Mouse (Mus musculus) testis, postnatal 10 days (tissue): ENCODE measurements at regions not wholly inside any gene's neighbourhood (a gene's known extent, or its start where the extent isn't known, plus 50 kb on each side); places are given as distances from the start of the nearest gene placed in this dataset.

Source experiments
- DNase-seq: peaks from one replicate; pipeline ENCODE4 v3.0.0; 2021; ENCODE audit warnings: low spot score

DNA sequence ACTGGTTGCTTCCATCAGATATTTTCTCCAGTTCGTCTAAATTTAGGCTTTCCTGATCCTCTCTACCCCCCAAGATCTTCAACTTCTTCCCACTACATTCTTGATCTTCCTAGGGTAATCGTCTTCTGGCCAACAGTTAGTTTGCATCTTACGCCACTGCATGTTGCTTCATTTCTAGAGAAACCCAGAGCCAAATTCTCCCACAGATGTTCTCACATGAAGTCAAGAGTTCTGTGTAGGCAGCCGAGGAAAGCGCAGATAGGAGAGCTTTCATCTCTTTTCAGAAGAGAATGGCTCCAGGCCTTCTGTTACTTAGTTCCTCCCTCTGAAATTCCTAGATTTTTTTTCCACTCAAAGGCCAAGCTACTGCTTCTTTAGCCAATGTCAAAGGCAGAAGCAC is 179.9 kb downstream of the Fgf10 start:
- no peak for DNase-seq

DNA sequence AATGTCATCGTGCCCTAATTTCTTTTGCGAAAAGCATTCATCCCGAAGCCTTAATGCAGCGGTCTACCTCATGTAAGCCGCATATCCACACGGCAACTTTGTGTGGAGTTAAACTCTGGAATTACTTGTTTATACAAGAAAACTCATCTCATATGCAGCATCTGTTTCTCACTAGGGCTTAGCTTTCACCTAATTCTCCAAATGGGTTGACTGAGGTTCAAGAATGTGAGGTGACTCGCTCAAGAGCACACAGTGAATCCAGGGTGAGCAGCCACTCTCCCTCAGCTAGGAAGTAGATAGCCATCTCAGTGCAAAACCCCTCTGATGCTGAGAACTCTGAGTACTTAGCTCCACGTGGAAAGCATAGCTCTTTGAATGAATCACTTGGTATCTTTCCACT is 181.1 kb downstream of the Fgf10 start:
- no peak for DNase-seq

DNA sequence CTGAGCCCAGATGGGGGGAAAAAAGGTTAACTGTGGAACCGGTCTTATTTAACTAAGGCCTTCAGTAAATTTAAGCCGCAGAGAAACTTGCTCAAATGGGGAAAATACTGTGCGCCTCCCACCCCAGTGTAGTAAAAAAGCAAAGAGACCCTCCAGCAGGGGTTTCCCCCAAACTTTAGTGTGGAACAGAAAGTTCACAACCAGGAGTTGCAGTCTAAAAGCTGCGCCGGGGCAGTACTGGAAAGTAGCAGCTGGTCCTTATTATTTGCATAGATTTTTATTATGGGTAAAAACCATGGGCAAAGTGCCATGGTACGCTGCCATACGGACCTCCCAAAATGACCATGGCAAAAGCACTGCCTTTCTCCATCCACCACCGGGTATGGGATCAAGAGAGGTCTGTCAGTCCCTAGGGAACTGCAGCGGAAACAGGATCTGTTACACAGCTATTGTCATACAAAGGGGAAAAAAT is 216.8 kb downstream of the Fgf10 start:
- no peak for DNase-seq

DNA sequence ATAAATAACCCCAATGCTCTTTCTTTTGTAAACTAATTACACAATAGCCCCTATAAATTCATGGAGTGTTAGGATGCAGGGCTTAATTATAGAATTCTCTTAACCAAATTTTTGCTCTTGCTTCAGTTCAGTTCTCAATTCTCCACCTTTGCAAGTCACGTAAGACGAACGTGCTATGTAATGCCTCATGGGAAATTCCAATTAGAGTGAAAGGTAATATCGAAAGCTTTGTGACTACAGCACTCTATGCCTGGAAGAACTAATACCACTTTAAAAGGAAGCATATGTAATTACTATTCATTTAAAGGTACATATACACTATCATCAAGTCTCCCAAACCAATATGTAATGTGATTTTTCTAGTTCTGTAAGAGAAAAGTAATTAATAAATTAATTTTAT is 225.5 kb downstream of the Fgf10 start:
- DNase-seq = no peak

DNA sequence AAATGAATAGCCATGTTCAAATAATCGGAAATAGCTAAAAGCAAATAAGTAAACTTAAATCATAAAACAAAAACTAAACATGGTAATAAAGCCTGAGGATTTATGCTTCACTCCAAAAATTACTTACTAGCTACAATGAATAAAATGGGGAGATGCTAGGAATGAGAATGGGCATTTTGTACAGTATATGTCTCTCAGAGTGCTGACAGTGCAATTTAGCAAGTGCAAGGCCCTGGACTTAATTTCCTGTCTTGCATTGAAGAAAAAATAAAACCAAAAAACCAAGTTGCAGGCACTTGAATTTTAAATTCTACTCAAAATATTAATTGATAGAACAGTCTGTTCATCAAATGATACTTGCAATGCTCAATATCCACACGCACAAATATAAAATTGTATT is 232.4 kb downstream of the Fgf10 start:
- DNase-seq = no peak

DNA sequence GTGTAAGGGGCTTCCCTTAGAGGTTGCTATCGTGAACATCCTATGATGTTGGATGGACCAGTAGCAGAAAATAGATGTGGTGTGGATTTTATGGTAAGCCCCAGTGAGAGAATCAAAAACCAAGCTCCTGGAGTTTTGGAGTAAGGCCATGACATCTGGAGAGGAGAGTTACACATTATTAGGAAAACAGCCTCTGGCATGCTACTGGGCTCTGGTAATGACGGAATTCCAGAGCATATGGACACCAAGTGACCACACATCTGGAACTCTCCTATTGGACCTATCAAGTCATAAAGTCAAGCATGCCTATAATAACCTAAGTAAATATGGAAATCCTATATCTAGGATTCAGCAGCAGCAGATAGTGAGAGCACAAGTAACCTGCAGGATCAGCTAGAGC is 240.8 kb downstream of the Fgf10 start:
- no peak for DNase-seq

DNA sequence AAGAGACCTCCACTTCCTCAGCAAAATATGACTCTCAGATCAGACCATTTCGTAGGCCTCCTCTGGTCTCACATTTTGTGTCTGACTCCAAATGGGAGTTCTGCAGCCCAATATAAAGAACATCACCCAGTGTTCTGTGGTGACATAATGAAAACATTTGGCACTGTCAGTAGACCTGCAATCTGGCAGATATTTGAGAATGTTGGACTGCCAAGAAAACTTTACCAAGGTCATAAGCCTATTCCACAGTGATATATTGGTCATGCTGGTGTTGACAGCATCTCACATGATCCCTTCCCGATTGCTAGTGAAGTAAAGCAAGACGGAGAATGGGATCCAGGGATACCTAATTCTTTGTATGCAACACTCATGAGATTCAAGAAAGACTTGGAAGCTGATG is 271.2 kb downstream of the Fgf10 start:
- DNase-seq = no peak

DNA sequence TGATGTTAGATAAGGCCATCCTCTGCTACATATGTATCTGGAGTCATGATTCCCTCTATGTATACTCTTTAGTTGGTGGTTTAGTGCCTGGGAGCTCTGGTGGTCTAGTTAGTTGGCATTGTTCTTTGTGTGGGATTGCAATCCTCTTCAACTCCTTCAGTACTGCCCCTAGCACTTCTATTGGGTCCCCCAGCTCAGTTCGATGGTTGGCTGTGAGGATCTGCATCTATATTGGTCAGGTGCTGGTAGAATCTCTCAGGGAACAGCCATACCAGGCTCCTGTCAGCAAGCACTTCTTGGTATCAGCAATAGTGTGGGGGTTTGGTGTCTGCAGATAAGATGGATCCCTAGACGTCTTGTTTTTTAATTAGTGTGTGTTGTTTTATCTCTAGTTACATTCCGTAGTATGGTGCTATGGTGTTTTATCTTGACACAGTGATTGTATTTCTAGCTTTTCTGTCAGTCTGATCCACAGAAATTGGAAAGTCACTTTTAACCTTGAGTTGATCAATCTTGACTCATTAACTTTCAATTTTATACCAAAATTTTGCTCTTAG is 296.6 kb downstream of the Fgf10 start:
- DNase-seq = no peak

DNA sequence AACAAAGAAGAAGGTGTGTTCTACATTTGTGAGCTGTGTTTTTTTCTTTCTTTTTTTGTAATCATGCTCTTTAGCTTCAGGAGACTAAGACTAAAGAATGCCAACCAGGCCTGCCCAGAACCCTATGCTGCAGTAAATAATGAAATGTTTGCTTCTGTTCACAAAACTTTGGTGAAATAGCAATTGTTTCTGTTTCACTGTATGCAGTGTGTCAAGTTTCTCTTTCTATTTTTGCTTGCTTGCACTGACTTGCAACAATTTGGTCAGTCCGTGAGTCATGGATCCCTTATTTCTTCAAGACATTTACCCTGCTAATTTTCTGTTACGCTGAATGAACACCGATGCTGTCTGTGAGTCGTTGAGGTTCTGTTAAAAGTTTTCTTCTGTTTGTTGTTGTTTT is 298.1 kb downstream of the Fgf10 start:
- DNase-seq = no peak

DNA sequence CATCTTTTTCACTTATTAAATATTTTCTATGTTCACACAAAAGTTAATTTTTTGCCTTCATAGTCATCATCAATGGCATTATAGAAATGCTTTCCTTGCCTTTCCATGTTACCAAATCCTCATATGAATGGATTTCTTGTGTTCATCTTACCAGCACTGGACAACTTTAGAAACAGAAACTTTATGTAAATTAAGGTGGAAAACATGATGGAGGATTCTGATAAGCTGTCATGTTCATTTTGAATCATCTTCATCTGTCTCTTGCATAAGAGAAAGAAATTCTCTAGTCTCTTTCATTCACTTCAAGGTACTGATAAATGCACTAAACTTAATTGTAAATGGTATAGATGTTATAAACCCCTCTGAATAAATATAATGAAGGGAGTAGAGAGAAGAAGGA is 305.4 kb downstream of the Fgf10 start:
- DNase-seq = no peak

DNA sequence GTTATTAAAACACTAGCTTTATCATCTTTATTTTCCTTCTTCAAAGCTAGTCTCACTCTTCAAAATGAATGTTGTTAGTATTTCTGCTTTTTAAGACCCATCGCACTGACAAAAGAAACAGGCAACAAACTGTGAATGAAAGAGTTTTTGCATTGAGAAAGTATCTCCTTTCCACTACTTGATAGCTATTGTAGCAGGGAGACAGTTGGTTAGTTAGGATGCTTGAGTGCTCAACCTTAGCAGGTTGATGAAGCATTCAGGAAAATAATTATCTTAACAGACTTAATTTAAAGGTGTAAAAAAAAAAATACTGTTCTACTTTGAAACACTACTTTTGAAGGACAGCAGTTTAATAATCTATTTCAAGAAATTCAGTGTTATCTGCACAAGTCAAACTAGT is 305.9 kb downstream of the Fgf10 start:
- DNase-seq = no peak

DNA sequence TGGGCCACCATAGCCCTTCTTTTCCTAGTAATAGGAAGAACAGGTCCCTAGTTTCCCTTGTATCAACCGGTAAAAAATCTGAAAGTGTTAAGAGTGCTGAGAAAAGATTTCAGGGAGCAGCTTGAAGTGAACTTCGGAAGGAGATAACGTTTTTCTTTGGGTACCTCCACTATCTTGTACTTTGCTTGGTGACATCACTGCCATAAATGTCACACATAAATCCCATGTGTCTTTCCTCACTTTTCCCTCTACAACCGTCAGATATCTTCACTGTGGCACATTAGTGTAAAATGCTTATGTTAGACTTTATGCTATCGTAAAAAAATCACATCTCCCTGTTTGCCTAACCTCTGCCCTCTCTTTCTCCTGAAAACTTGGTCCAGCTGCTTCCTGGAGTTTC is 309.9 kb downstream of the Fgf10 start:
- no peak for DNase-seq

DNA sequence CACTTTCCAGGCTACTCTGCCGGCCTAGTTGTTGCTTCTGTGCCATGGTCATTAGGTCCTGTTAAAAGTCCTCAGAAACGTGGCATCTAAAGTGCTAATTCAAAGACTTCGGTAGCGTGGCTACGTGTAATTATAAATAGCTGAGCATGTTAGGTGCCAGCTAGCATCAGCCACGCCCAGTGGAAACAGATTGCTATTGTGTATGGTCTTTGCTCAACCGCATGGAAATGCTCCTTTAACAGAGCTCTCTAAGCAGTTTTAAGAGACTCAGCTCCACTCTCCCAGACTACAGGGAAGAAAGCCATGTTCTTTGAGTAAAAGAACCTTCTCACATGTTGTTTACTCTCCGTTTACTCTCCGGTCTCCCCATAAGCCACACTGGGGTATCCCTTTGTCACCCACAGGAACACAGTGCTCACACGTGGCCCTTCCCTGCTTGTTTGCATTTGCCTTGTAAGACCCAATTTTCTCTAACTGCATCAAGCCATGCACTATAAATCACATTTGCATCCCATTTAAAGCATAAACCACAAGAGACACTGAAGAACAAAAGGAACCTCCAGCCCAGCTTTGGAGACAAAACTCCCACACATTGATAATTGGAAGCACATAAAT is 311.7 kb downstream of the Fgf10 start:
- no peak for DNase-seq

DNA sequence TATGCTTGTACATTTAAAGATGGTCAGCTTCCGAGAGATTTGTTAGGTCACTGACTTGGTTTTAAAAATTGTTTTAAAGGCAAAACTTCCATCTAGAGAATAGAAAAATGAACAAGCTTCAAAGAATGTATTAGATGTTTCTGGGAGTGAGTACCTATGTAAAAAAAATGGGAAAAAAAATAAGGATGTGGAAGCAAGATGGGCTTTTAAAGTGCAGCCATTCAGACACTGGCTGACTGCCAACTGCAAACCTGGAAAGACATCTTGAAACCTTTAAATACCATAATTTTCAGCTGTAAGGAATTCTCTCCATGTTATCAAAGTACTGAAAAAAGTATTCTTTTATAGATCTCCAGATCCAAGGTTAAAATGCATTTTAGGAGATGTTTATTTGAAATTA is 315.7 kb downstream of the Fgf10 start:
- no peak for DNase-seq

DNA sequence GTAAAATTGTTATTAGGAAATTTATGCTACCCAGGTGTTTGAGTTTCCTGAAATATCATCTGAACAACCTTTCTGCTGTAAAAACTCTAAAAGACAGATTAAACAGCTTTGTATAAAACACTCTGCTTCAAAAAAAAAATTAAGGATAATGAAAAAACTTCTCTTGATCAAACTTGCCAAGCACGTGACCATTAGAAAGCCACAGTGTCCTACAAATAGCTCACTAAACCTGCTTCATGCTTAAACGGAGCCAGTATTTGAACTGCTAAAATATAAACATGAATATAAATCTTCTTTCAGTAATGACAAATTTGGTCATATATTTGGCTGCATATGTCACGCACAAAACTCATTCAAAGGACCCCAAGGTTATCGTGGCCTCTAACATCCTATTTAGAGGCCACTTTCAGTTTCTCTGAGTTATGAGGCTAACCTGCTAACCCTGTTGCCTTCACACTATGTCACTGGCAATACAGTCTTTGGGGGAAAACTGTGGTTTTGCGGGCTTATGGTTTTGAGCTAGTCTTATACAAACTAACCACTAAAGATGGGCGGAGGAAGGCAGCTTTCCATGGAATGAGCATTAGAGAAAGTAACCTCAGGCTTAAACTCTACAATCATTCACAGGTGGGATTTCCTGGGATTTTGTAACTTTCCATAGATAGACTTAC is 355.8 kb downstream of the Fgf10 start:
- no peak for DNase-seq

DNA sequence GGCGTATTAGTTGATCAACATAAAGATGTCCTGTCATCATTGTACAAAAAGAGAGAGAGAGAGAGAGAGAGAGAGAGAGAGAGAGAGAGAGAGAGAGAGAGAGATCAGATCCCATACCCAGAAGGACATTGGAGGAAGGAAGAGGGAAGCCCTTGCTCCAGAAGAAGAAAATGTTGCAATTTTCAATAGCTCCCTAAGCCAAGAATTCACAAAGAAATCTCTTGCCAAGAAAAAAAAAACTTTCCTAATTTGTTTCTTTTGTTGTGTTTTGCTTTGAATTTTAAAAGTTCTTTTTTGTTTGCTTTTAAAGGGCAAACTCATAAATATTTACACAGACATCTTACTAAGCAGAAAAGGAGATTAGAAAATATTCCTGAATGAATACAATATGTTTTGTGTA is 370.0 kb downstream of the Fgf10 start:
- no peak for DNase-seq

DNA sequence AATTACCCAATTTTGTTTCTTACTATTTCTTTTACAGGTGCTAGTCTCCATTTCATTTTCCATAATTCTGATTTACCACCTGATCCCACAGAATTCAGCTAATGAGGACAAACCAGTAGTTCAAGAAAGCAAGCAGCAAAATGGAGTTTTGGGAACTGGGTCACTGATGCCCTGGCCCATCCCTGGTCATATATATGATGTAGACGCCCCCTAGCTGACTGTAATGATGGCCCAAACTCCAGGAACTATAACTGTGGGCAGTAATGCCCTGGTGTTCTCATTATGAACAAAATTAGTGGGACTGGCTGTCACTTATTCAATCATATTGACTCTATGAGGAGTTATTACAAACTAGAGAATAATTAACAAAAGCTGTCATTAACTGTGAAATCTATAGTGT is 375.5 kb downstream of the Fgf10 start:
- no peak for DNase-seq

DNA sequence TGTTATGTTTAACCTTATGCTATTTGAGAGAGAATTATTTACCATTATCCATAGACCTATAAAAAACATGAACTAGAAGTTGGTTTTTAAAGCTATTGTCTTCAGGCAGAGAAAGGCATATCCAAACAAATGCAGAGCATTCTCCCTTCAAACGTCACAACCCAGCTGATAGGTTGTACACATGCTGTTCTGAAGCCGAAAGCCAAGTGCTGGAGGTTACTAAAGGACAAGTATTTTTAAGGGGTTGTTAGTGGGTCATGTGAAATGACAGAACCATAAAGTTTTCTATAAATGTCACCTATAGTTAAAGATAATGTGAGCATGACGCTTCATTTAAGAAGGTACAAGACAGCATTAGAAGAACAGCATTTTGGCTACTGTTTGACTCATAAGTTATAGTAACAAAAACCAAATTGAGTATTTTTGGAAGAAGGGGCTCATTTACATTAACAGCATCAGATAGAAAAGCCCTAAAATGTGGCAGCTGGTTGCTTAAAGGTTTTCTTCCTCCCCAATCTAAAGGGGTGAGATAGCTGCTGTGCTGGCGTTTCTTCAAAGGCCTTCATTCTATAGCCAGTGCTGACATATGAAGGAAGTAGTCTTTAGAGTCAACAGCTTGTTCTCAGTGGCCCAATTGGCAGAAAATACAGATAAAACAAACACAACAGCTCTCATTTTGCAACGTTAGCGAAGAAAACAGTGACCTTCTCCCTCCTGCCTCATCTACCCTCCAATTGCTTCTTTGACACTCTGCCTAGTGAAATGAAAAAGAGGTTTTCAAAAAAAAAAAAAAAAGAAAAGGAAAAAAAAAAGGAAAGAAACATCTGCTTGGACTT is 359.4 kb upstream of the Paip1 start:
- DNase-seq = no peak

DNA sequence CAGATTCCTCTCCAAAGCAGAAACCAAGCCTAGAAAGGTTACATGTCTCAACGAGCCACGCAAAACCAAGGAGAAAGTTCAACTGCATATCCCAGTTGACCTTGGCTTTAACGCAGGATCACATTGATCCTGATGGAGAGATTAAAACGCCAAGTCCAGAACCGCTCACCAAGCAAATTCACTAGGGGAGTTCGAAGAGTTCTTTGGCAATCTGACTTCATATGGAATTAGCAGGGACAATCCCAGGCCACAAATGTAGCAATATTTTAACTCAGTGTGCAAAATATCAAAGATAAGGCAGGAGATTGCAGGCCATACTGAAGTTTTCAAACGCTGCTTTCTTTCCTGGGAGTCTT is 358.8 kb upstream of the Paip1 start:
- no peak for DNase-seq

DNA sequence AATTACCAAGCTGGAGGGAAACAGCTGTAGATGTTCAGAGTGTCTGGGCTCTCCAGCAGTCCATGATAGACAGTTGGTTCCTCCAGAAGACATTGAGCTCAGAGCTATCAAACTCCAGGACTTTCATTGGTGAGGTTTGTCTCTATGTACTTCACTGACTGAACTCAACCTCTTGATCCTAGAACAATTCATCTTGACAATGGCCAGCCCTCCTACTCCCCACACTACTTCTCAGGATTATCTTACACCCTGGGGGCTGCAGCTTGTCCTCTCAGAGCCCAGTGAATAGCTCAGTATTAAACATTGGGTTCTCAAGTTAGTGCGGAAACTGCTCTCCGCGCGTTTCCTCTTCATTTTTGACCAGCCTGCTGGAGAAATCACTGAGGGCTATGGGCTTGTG is 349.2 kb upstream of the Paip1 start:
- no peak for DNase-seq

DNA sequence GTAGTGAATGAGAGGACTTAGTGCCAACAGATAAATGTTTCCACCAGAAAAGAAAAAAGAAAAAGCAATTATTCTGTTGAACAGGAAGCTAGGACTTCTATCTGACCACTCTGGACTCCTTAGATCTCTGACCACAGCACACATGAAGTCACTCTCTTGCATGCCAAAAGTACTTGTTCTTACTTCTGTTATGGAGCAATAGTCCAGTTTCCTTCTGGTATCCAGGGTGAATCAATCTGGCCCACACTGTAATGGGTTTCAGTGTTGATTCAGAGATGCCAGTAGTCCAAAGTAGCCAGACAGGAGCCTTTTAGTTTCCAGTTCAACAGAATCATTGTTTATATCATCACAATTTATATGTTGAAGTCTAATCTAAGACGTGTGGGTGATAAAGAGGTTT is 346.7 kb upstream of the Paip1 start:
- DNase-seq = no peak

DNA sequence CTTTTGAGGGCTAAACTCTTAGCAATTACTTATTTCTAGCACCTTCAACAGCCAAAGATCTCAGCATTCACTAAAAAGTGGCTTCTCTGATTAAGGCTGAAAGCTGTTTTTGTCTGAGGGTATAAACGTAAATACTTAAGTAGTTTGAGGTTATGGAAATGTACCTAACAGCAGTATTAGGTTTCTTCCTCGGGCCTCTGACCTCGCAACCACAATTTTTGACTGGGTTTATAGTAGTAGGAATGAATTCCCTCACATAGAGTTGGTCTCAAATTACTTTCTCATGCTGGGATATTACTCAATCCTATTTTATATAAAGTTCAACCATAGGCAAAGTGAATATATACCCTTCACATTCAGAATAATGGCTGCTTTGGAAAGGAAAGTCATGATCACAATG is 310.5 kb upstream of the Paip1 start:
- DNase-seq = no peak

DNA sequence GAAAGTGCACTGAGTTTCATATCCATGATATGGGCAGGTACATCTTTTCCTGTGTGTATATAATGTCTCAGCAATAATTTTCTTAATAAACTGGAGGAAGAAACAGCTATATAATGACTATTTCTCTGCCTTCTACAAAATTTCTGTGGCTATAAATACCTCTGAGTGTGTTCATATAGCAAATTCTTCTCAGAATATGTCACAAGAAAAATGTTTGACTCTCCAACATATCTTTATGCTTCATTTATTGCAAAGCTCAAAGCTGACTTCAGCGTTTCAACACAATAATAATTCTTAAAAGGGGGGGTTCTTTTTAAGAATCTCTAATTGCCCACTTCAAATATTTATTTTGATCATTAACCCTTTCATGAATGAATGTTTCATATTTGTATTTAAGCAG is 310.0 kb upstream of the Paip1 start:
- DNase-seq = no peak
